Mouse (Mus musculus) hindbrain, embryonic 12.5 days (tissue): ENCODE data around the gene Smpd3. TPM values are rescaled to one million over a fixed set of nuclear protein-coding genes. Genes with fewer than 3 reads are reported as not detected.

Experiments used
- ATAC-seq: fragments of 200-750 bp; cut with Nextera tagmentation; 2 replicates; pipeline ENCODE4 v1.8.0; 2017; ENCODE audit warnings: moderate TSS enrichment; ENCODE audit not compliant: low FRiP score
- H3K27ac ChIP-seq: fragments of 300-500 bp; sonication (generic); 2 replicates; pipeline ENCODE4 v1.5.1; 2016; ENCODE audit warnings: mild to moderate bottlenecking
- H3K27me3 ChIP-seq: fragments of 300-500 bp; sonication (generic); 2 replicates; pipeline ENCODE4 v1.6.1; 2016; ENCODE audit warnings: mild to moderate bottlenecking
- H3K36me3 ChIP-seq: fragments of 300-500 bp; sonication (generic); 2 replicates; pipeline ENCODE4 v1.6.1; 2016; ENCODE audit warnings: mild to moderate bottlenecking
- H3K4me1 ChIP-seq: fragments of 300-500 bp; sonication (generic); 2 replicates; pipeline ENCODE4 v1.6.1; 2016
- H3K4me2 ChIP-seq: fragments of 300-500 bp; sonication (generic); replicated peaks from 2 replicates; pipeline ENCODE4 v1.6.1; 2016; ENCODE audit warnings: mild to moderate bottlenecking
- H3K4me3 ChIP-seq: fragments of 300-500 bp; sonication (generic); 2 replicates; pipeline ENCODE4 v1.5.1; 2016; ENCODE audit warnings: mild to moderate bottlenecking
- H3K9ac ChIP-seq: fragments of 300-500 bp; sonication (generic); 2 replicates; pipeline ENCODE4 v1.6.1; 2016; ENCODE audit warnings: mild to moderate bottlenecking, moderate library complexity
- H3K9me3 ChIP-seq: fragments of 300-500 bp; sonication (generic); replicated peaks from 2 replicates; pipeline ENCODE4 v1.6.1; 2016; ENCODE audit warnings: mild to moderate bottlenecking
- WGBS: fragments of 180-500 bp; shearing (Covaris S2); methylation state at CpG from one replicate; pipeline ENCODE4 v1.1.7; 2016; 5-methylcytosine and 5-hydroxymethylcytosine counted together
- polyA plus RNA-seq: library from polyadenylated mRNA; unstranded; fragments of >200 nt; fragmentation: Nextera tagmentation; extraction: Ambion mirVana; gene quantifications from 2 replicates; pipeline ENCODE4 v1.2.1, GENCODE M21; 2016

The Smpd3 gene
- 29.2 and 31.2 TPM in 2 replicates for polyA plus RNA-seq

DNA sequence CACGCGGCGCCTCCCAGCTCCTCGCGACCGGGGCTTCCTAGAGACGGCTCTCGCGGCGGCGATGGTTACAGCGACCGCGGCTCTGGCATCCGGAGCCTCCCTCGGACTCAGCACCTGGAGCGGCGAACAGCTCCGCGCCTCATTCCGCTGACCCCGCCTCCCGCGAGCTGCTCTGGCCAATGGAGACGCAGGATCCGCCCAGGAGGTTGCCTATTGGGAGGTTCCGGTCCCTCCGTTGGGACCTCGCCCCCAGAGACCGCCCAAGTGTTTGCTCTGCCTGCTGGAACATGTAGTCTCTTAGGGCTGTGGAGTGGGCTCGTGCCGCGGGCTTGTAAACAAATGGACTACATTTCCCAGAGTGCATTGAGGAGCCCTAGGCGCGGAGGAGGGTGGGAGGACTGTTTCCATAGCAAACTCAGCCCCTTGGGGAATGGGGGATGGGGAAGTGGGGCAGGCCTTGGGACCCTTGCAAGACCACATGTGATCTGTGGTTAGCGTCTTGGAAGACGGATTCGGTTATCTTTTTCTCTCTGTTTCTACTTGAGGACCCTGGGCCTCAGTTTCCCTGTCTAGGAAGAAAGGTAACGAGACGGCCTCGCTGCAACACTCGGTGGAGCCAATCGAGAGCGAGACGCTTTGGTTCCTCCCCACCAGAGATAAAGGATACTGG is at the start of gene Smpd3:
TSS of gene Smpd3 (minus strand) at position 137 of the 670 bp plus-strand sequence.
- peaks cover 14% of the 10 kb centered on the region for H3K27me3 ChIP-seq
- peak within 1 kb of the TSS; percentile 69 for H3K4me3 ChIP-seq
- peaks cover 20% of the 10 kb centered on the region for H3K4me1 ChIP-seq
- H3K36me3 ChIP-seq: no peaks in the 10 kb centered on the region
- peak within 1 kb of the TSS; percentile 67 for H3K4me2 ChIP-seq
- H3K27ac ChIP-seq: peak within 1 kb of the TSS; percentile 82
- no peaks in the 10 kb centered on the region for H3K9me3 ChIP-seq
- under 1% methylated on average over 45 of the region's 45 CpGs for WGBS
- ATAC-seq: peak; percentile 99
- peak within 1 kb of the TSS; percentile 74 for H3K9ac ChIP-seq

DNA sequence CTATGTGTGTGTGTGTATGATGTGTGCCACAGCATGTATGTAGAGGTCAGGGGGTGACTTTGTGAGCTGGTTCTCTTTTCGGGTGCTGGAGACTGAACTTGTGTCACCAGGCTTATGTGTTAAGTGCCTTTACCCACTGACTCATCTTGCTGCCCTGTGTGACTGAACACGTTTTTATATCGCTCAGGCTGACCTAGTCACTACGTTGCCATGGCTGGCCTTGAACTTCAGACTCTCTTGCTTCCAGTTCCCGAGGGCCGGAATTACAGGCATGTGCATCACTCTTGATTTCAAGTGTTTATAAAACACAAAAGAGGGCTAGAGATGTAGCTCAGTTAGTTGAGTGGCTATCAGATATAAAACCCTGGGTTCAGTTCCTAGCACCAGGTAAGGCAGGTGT is 43.2 kb upstream of the Smpd3 start:
- 88% methylated on average over 6 of the region's 6 CpGs for WGBS
- H3K27me3 ChIP-seq: no peaks in the 10 kb centered on the region
- H3K9ac ChIP-seq: no peak overlapping the region
- H3K4me3 ChIP-seq: no peak overlapping the region
- no peaks in the 10 kb centered on the region for H3K36me3 ChIP-seq
- H3K9me3 ChIP-seq: no peaks in the 10 kb centered on the region
- H3K27ac ChIP-seq: no peak overlapping the region
- H3K4me1 ChIP-seq: peaks cover 10% of the 10 kb centered on the region
- H3K4me2 ChIP-seq: no peak overlapping the region
- no peak for ATAC-seq

DNA sequence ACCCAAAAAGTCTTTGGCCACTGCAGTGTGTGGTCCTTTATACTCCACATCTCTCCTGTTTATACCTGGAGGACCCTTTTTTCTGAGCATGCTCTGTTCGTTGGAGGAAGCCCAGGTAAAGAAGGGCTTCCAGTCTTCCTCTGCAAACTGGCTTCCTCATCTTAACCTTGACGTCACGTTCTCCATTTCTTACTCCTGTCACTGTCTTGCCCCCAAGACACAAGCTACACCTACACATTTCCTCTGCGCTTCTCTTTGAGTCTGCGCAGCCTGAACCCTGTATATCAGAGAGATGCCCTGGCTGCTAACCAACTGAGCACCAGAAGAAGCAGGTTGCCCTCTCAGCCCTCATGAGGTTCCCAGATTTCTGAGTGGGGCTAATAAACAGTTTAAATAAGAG is 41.6 kb upstream of the Smpd3 start:
- no peak overlapping the region for H3K4me2 ChIP-seq
- no peaks in the 10 kb centered on the region for H3K36me3 ChIP-seq
- no peak overlapping the region for H3K4me3 ChIP-seq
- peaks cover 10% of the 10 kb centered on the region for H3K4me1 ChIP-seq
- no peak for ATAC-seq
- 90% methylated on average over 5 of the region's 5 CpGs for WGBS
- no peak overlapping the region for H3K27ac ChIP-seq
- no peaks in the 10 kb centered on the region for H3K9me3 ChIP-seq
- H3K9ac ChIP-seq: no peak overlapping the region
- no peaks in the 10 kb centered on the region for H3K27me3 ChIP-seq

DNA sequence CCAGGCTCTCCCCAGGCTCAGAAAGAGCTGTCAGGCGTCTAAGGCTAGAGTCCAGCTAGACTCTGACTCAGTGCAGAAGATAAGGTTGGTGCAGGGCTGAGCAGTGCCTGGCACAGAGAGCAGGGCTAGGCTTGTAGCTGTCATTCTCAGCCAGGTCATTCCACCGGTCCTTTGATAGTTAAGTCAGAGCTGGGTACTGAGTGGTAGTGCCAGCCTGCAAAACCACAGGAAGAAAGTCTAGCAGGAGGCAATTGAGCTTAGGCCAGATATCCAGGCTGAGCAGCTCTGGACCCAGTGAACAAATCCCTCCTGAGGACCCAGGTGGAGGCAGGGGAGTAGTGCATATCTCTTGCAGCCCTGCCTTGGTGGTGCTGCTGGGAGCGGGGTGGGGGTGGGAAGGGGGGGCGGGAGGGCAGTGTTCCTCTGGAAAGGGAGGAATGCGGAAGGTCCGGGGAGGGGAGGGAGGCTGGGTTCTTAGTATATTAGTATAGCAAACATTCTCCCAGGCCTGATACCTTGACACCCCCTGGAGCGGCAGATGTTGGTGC is 40.8 kb upstream of the Smpd3 start:
- Histone ChIP-seq H3K4me2 (no peak overlapping the region), H3K4me3 (no peak overlapping the region), H3K27ac (no peak overlapping the region; the same call in 1 of the 2 replicates), H3K9ac (no peak overlapping the region), H3K9me3 (no peaks in the 10 kb centered on the region), H3K27me3 (no peaks in the 10 kb centered on the region), H3K36me3 (no peaks in the 10 kb centered on the region), H3K4me1 (peaks cover 10% of the 10 kb centered on the region)
- 66% methylated on average over 6 of the region's 7 CpGs for WGBS
- no peak for ATAC-seq

DNA sequence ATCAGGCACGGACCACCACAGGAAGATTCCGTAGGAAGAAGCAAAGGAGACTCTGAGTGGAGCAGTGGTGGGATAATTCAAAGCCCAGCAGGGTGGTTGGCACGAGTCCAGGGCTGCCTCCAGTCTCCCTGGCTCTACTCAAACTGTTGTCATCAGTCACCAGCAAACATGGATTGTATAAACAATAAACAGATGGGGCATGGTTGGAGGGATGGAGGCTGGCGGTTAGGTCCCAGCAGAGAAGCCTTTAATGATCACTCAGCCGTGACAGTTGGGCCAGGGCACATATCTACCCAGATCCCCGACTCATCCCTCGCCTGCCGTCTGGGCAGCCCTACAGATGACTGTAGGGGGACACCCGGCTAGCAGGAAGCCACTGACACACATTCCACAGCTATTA is 39.1 kb upstream of the Smpd3 start:
- Histone ChIP-seq H3K4me2 (no peak overlapping the region), H3K9ac (no peak overlapping the region), H3K27ac (no peak overlapping the region), H3K27me3 (no peaks in the 10 kb centered on the region), H3K9me3 (no peaks in the 10 kb centered on the region), H3K4me3 (no peak overlapping the region), H3K36me3 (no peaks in the 10 kb centered on the region), H3K4me1 (peaks cover 10% of the 10 kb centered on the region)
- WGBS: 15% methylated on average over 9 of the region's 9 CpGs
- peak; percentile 78 for ATAC-seq

DNA sequence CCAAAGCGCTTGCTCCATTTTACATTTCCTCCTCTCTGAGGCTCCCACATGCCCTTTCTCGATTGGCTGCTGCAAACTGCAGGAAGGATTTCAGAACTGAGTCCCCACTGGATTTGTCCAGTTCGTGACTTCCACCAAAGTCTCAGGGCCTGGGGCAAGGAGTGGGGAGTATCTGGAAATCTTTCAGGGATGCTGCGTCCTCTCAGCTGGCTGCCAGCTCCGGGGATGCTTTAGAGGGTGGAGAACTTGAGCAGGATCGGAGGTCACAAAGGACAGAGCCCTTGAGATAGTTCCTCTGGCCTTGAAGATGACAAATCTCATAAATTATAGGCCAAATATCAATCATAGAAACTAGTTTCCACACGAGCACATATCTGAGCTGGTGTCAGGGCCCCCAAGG is 38.2 kb upstream of the Smpd3 start:
- peaks cover 10% of the 10 kb centered on the region for H3K4me1 ChIP-seq
- ATAC-seq: no peak
- H3K36me3 ChIP-seq: no peaks in the 10 kb centered on the region
- H3K27ac ChIP-seq: no peak overlapping the region
- H3K4me2 ChIP-seq: no peak overlapping the region
- H3K9me3 ChIP-seq: no peaks in the 10 kb centered on the region
- H3K4me3 ChIP-seq: no peak overlapping the region
- WGBS: 76% methylated on average over 7 of the region's 7 CpGs
- no peak overlapping the region for H3K9ac ChIP-seq
- H3K27me3 ChIP-seq: no peaks in the 10 kb centered on the region

DNA sequence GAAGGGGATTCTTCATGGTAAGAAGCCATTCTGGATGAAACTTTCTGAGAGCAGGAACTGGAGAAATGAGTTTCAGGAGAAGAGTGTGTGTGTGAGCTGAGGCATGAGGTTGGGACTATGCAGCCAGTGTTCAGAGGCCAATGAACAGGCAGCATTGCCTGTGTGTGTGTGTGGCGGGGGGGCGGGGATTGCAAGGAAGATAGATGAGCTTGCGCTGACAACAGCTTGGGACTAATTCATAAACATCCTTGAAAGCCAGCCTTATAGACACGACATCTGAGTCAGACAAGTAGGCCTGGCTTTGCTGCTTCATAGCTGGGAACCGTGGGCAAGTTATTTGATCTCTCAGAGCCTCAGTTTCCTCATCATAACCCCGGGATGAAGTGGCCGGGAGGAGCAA is 31.3 kb upstream of the Smpd3 start:
- H3K27me3 ChIP-seq: no peaks in the 10 kb centered on the region
- H3K4me1 ChIP-seq: no peaks in the 10 kb centered on the region
- no peaks in the 10 kb centered on the region for H3K9me3 ChIP-seq
- no peak overlapping the region for H3K4me3 ChIP-seq
- ATAC-seq: no peak
- WGBS: 79% methylated on average over 7 of the region's 7 CpGs
- no peaks in the 10 kb centered on the region for H3K36me3 ChIP-seq
- H3K9ac ChIP-seq: no peak overlapping the region
- no peak overlapping the region for H3K27ac ChIP-seq
- H3K4me2 ChIP-seq: no peak overlapping the region

DNA sequence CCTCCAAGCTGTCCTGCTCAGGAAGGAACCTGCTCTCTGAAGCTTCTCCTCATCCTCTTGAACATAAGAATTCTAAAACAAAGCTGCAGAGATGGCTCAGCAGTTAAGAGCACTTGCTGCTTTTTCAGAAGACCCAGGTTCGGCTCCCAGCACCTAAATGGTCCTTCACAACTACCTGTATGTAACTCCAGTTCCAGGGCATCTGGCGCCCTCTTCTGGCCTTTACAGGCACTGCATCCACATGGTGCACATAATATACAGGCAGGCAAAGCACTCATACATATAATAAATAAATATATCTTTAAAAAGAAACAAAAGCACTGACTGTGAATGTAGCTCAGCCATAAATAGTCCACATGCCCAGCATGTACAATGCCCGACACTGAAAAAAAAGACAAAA is 30.7 kb upstream of the Smpd3 start:
- Histone ChIP-seq H3K4me3 (no peak overlapping the region), H3K9me3 (no peaks in the 10 kb centered on the region), H3K9ac (no peak overlapping the region), H3K27ac (no peak overlapping the region), H3K4me2 (no peak overlapping the region), H3K27me3 (no peaks in the 10 kb centered on the region), H3K36me3 (no peaks in the 10 kb centered on the region), H3K4me1 (no peaks in the 10 kb centered on the region)
- ATAC-seq: no peak
- WGBS: 71% methylated on average over 3 of the region's 3 CpGs

DNA sequence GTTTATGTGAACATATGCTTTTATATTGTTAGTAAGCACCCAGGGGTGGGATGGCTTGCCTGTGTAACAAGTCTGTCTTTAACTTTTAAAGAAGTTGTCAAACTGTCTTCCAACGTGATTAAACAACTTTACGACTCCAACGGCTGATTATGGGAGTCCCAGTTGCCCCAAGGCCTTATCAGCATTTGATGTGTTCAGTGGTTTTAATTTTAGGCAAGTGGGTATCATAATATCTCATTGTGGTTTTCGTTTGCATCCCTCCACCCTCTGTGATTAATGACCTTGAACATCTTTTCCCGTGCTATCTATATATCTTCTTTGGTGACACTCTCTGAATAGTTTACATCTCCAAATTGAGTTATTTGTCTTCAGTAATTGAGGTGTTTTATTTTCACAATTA is 27.0 kb upstream of the Smpd3 start:
- Histone ChIP-seq H3K9ac (no peak overlapping the region), H3K9me3 (no peaks in the 10 kb centered on the region), H3K4me2 (no peak overlapping the region), H3K36me3 (no peaks in the 10 kb centered on the region), H3K27me3 (no peaks in the 10 kb centered on the region), H3K27ac (no peak overlapping the region), H3K4me1 (no peaks in the 10 kb centered on the region), H3K4me3 (no peak overlapping the region)
- ATAC-seq: no peak
- 82% methylated on average over 5 of the region's 5 CpGs for WGBS

DNA sequence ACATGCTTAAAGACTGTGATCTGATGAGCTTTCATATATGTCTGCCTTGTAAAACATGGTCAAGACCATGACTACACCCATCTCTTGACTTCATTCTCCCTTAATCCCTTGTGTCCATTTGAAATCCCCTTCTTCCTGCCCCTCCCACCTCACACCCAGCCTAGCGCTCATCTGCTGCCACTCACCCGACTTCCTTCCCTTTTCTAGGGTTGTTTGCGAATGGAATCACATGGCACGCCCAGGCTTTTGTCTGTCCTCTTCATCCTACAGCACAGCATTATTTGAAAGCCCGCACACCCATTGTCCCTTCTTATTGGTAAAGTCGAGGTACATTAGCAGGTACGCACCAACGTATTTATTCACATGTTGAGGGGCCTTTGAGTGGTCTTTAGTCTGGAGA is 26.5 kb upstream of the Smpd3 start:
- Histone ChIP-seq H3K27me3 (no peaks in the 10 kb centered on the region), H3K27ac (no peak overlapping the region), H3K9ac (no peak overlapping the region), H3K4me1 (no peaks in the 10 kb centered on the region), H3K4me2 (no peak overlapping the region), H3K36me3 (no peaks in the 10 kb centered on the region), H3K9me3 (no peaks in the 10 kb centered on the region), H3K4me3 (no peak overlapping the region)
- ATAC-seq: no peak
- WGBS: 76% methylated on average over 8 of the region's 8 CpGs

DNA sequence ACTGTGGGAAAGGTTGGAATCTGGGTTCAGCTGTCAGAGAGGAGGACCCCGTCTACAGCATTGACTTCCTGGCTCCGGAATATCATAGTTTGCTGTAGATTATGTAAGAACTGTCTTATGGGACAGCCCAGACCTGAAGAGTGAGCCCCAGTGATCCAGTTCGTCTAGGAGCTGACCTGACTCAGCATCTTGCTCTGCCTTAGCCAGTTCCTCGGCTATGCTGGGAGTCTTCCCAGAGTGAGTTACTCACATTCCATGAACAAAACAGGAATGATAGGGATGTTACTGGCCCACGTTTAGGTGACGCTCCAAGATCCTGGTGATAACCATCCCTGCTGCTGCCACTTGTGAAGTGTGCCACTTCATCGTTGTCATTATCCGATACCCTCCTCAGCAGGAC is 25.5 kb upstream of the Smpd3 start:
- no peak for ATAC-seq
- Histone ChIP-seq H3K4me2 (no peak overlapping the region), H3K9ac (no peak overlapping the region), H3K36me3 (no peaks in the 10 kb centered on the region), H3K27me3 (no peaks in the 10 kb centered on the region), H3K4me3 (no peak overlapping the region), H3K4me1 (no peaks in the 10 kb centered on the region), H3K9me3 (no peaks in the 10 kb centered on the region), H3K27ac (no peak overlapping the region)
- 88% methylated on average over 8 of the region's 8 CpGs for WGBS

DNA sequence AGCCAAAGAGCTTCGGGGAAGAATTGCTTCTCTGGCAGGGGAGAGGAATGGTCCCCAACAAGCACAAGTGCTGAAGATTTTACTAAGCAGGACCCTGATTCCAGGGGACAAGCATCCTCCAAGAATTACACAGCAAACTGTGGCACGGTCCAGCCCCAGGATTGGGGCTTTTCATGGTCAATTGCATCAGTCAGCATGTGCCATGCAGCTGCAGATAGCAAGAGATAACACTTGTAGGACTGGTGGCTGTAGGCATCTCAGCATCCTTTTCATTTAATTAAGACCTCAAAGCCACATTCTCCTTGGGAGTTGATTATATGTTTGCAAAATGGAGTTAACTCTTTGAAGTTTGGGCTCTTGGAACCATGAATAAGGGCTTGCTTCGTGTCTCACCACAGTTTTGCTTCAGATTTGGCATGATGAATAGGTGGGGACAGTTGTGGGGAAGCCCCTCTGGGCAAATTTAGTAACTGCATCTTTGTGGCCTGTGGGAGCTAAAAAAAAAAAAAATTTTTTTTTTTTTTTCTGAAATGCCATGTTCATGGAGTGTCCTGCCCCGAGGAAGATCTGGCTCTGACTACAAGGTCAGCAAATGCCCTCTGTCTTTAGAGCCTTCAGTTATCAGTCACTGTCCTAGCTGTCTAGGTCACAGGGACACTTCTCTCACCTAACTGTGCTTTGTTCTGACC is 22.0 kb upstream of the Smpd3 start:
- H3K36me3 ChIP-seq: no peaks in the 10 kb centered on the region
- no peak overlapping the region for H3K4me2 ChIP-seq
- no peaks in the 10 kb centered on the region for H3K4me1 ChIP-seq
- no peak overlapping the region for H3K4me3 ChIP-seq
- no peaks in the 10 kb centered on the region for H3K9me3 ChIP-seq
- 84% methylated on average over 4 of the region's 4 CpGs for WGBS
- no peak overlapping the region for H3K27ac ChIP-seq
- no peak for ATAC-seq
- no peak overlapping the region for H3K9ac ChIP-seq
- no peaks in the 10 kb centered on the region for H3K27me3 ChIP-seq

DNA sequence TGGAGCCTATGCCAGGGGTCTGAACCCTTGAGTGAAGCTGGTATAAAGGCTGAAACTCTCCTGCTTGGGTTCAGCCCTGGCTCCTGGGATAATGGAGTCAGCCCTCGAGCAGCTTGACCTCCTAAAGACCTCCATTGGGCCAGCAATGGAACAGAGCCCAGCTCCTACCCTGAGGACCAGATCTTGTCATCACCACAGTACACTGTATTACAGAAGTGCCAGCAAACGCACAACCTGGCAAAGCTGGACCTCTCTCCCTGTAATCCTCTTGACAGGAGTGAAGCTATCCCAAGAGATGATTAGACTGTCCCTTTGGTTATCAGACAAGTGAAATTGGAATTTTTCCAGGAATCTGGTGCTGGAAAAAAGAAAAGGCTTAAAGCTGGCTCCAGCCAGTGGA is 13.3 kb upstream of the Smpd3 start:
- Histone ChIP-seq H3K4me3 (no peak overlapping the region), H3K27ac (no peak overlapping the region), H3K9ac (no peak overlapping the region), H3K4me2 (no peak overlapping the region), H3K9me3 (no peaks in the 10 kb centered on the region), H3K36me3 (no peaks in the 10 kb centered on the region), H3K27me3 (no peaks in the 10 kb centered on the region), H3K4me1 (no peaks in the 10 kb centered on the region)
- WGBS: 72% methylated on average over 2 of the region's 2 CpGs
- ATAC-seq: no peak
